Mouse (Mus musculus): ENCODE data around the gene Rbks.
A peak's percentile ranks its signal among the peaks of the same experiment; 100 is the strongest.

Gene Rbks

DNA sequence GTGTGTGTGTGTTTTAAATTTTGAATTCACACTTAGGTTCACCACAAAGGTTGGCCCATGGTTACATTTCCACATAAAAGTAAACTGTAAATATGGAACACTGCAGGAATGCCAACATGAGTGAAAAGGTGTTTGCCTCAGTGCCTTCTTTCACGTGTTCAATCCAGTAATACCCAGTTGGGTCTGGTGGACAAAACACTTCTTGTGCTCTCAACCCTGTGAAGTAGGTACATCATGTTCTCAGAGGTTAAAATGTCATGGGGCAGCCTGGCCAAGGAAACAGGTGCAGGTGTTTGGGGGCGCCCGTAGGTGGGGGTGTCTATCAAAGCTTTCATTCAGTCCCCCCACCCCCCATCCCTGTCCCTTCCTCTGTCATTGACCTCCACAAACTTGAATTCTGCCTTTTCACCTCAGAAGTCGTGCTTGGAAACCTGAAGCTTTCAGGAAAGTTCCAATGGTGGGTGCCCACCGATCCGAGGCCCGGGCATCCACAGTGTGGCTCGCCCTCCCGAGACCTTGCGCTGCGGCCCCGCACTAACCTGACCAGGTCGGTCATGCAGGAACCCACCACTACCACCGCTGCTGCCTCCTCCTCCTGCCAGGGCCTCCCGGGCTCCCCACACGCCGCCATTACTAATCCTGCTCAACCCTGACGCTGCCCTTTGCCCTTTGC lies at the start of gene Rbks:
Gene Rbks (minus strand): TSS at position 657 of the 673 bp plus-strand sequence.
- no peak for DNase-seq (ENCODE audit: low read depth in 1 of 2, low spot score in 2 of 2)

- no peak for DNase-seq (ENCODE audit: low read depth in 1 of 2, low spot score in 2 of 2)
Observed at GRCm38 (mm10) chr5:31742521-31743031, 45.1 kb upstream of the Rbks start.

GRCm38 (mm10) chr5:31741931-31742330 lies 44.5 kb upstream of the Rbks start:
- DNase-seq (ENCODE audit: low read depth in 1 of 2, low spot score in 2 of 2) = no peak

DNA sequence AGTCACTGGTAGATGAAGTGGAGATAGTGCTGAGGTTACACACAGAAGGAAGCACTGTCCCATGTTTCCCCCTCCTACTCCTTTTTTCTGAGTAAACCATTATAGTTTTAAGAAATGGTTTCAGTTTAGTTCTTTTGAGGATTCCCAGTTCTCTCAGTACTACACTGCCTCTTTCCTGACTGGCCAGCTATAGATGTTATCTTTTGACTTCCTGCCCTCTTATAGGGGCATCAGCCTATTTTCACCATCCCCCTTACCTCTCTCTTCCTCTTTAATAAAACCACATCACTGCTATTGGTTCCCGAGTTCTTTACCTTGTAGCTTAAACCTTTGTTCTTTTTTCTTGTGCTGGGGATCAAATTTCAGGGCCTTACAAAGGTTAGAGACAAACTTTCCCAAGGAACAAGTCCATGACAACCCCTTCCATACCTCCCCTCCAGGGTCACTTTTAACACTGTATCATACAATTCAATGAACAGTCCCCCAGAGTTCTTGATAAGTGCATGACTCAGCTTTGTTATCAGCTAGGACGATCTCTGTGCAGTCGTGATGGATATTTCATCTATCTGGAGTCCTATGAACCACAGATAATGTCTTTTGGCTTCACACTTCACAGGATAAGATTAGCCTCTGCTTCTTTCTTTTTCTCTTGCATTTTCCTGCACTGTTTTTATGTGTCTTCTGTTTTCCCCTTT lies 35.4 kb upstream of the Rbks start:
- no peak for DNase-seq (ENCODE audit: low read depth in 1 of 2, low spot score in 2 of 2)

GRCm38 (mm10) chr5:31727456-31727855 lies 30.0 kb upstream of the Rbks start:
- DNase-seq (ENCODE audit: low read depth in 1 of 2, low spot score in 2 of 2) = no peak

- DNase-seq (ENCODE audit: low read depth in 1 of 2, low spot score in 2 of 2) = no peak
Observed at GRCm38 (mm10) chr5:31725885-31726284, 28.5 kb upstream of the Rbks start.

DNA sequence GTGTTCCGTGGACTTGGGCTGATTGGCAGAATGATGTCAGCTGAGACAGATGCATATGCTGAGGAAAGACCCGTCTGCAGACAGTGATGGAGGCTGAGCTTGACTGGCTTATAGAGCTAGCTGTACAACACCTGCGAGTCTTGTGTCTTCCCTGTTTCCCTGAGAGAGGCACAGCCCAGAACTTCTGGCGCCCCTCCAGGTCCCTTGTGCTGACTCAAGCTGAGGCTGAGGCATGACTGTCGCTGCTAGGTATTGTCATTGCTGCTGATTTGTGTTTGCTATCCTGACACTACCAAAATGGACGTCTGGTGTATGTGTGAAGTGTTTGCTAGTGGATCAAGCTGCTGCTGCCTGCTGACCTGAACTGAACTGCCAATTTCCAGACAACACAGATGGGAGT lies 27.1 kb upstream of the Rbks start:
- DNase-seq (ENCODE audit: low read depth in 1 of 2, low spot score in 2 of 2) = no peak

DNA sequence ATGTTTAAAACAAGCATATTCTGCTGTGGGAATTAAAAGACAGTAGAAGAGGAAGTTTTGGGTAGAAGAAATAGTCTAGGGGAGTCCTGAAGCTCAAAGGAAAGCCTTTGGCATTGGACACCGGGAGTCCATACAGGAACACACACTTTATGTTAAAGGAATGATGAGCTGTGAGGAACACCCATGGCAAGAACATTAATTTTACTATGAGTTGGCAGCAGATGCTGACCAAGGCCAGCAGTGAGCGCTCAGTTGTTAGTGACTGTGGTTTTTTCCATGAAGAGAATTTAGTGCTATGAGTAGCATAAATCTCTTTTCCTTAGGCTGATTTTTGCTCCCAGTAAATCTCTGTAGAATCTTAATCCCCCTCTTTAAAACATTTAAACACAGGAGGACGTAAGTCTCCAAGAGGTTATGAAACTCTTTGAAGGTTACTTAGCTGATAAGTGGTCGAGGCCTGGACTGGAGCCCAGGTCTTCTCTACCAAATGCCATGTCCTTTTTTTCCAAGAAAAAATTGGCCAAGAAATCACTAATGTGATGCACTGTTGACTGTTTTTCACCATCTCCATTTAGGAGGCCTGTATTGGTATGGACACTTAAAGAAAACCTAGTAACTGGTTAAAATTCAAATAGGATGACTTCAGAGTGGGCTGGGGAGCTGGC lies 18.2 kb upstream of the Rbks start:
- DNase-seq (ENCODE audit: low read depth in 1 of 2, low spot score in 2 of 2) = no peak

DNA sequence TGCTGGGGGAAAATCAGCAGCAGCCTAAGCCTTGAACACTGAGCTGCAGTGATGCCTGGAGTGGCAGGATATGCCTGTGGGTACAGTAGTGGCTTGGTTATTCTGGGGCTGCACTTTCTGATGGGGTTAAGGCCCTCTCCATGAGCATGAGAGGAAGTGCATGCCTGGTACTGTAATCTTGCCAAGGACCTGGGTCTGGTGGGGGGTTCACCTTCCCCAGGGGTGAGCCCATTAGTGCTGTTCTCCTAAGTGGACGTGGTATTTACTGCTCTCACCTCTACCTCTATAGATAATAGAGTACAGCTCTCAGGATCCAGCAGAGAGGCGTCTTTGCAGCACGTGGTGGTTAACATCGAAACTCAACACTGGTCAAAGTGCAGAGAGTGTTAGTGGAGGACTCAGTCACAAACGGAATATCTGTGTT lies 16.4 kb upstream of the Rbks start:
- DNase-seq (ENCODE audit: low read depth in 1 of 2, low spot score in 2 of 2) = no peak

DNA sequence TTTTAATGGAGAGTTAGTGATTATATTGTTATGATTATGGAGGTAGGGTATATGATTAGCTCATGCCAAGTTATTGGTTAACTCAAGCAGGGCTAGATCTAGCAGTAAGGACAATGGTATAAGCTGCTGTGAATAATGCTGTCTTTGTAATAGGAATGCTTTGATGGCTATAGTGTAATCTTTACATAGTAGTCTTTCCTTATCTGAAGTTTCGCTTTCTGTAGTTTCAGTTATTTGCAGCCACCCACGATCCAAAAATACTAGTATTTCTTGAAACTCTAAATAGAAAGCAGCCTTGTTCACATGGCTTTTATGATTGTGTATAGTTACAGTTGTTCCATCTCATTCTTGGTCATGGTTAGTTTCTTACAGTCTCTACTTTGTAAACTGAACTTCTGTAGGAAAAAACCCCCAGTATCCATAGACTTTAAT lies 15.9 kb upstream of the Rbks start:
- no peak for DNase-seq (ENCODE audit: low read depth in 1 of 2, low spot score in 2 of 2)

DNA sequence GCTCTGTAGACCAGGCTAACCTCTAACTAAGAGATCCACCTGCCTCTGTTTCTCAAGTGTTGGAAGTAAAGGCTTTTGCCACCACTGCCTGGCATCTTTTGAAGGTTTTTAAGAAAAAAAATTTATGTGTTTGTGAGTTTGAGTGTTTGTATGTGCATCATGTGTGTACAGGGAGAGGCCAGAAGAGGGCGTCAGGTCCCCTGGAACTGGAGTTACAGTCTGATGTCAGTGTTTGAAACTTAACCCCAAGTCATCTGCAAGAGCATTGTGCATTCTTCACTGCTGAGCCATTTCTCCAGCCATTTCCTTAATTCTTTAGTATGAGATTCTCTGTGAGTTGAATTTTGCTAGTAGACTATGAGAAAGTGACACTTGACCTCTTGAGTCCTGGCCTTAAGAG lies 12.0 kb upstream of the Rbks start:
- no peak for DNase-seq (ENCODE audit: low read depth in 1 of 2, low spot score in 2 of 2)

DNA sequence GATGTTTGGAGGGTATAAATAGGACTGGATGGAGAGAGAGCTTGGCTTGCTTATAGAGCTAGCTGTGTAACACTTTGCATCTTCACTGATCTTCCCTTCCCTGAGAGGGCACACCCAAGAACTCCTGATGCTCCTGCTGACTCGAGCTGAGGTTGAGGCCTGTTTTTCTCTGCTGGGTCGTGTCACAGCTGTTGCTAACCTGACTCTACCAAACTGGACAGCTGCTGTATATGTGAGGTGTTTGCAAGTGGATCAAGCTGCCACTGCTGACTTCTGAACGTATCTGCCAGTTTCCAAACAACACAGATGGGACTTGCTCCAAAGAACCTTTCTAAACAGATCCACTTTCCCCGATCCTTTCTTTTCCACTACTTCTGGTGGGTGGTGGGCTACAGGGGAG lies 9.4 kb upstream of the Rbks start:
- no peak for DNase-seq (ENCODE audit: low read depth in 1 of 2, low spot score in 2 of 2)

DNA sequence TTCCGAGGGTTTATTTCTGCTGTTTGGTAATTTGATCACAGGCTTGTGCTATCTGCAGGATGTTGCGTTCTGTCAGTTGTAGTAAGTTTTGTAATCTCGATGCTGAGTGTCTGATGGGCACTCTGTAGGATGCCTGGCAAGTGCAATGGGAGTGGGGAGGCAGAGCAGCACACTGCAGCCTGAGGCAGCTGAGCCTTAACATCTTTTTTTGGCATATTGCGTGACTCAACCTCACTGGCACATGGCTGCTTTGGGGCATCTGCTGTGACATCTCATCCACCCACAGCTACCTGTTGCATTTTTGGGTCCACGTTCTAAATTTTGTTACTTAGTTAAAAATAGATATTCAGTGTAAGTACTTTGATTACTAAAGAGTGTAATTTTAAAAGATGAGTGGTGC lies 7.5 kb upstream of the Rbks start:
- DNase-seq (ENCODE audit: low read depth in 1 of 2, low spot score in 2 of 2) = no peak

DNA sequence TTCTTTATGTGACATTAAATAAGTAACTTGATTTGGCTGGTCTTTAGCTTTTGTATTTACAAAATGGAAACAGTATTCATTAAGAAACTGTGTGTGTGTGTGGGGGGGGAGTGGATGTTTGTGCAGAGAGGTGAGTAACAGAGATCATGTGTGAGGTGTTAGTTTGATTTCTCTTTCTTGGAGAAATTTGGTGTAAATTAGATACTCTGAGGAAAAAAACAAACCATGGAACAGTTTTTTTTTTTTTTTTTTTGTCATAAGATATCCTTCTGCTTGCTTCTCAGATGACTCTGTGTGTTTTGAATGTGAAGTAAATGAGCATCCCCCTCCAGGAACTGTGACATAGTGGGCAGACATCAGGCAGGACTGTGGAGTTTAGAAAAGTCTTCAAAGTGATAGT lies 2.0 kb upstream of the Rbks start:
- DNase-seq (ENCODE audit: low read depth in 1 of 2, low spot score in 2 of 2) = no peak

DNA sequence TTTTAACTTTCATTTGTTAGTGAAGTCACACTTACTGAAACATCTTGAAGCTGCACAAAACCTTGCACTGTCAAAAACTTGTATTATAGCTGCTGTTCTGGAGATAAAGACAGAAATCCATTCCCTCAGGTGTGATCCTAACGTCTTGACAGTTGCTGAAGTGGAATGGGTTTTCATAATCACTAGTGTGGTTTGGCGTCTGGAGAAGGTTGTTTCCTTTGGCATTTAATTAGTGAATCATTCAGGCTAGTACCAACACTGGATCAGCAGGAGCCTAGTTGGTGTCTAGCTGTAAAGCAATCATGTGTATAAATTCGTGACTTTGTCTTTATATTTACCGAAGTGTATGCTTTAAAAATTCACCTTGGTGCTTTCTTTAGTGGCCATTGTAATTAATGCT lies 1.5 kb upstream of the Rbks start:
- no peak for DNase-seq (ENCODE audit: low read depth in 1 of 2, low spot score in 2 of 2)

DNA sequence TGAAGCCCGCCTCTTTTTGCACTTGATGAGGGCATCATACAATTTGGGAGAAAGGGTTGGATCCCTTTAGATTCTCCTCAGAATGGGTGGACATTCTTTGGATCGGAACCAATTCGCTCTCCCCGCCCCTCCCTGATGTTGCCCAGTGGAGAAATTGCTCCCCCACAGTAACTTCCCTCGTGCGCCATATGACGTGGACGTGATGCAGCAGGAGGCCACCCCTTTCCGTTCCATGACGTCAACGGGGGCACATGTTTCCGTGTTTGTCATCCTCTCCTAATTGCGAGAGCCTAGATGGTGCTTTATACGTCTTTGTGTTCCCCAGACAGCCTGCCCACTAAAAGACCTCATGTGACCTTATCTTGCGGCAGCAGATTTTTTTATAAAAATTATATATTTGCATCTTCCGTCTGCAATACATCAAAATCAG lies 885 bp upstream of the Rbks start:
- DNase-seq (ENCODE audit: low read depth in 1 of 2, low spot score in 2 of 2) = peak; percentile 96 to 97

GRCm38 (mm10) chr5:31697644-31698296 lies 343 bp upstream of the Rbks start, which contains the start of gene Babam2:
Gene Babam2 (plus strand): TSS chr5:31697684.
- peak; percentile 79 to 93 for DNase-seq (ENCODE audit: low read depth in 1 of 2, low spot score in 2 of 2)

GRCm38 (mm10) chr5:31693191-31693590 lies 4.2 kb downstream of the Rbks start:
- no peak for DNase-seq (ENCODE audit: low read depth in 1 of 2, low spot score in 2 of 2)

- no peak for DNase-seq (ENCODE audit: low read depth in 1 of 2, low spot score in 2 of 2)
Observed at GRCm38 (mm10) chr5:31687972-31688371, 9.5 kb downstream of the Rbks start.

GRCm38 (mm10) chr5:31686040-31686439 lies 11.4 kb downstream of the Rbks start:
- DNase-seq (ENCODE audit: low read depth in 1 of 2, low spot score in 2 of 2) = no peak

- no peak for DNase-seq (ENCODE audit: low read depth in 1 of 2, low spot score in 2 of 2)
Observed at GRCm38 (mm10) chr5:31682305-31682704, 15.1 kb downstream of the Rbks start.

All from monocyte, adult 2 months (primary cell).